Mouse (Mus musculus): ENCODE measurements at regions not wholly inside any gene's neighbourhood (a gene's known extent, or its start where the extent isn't known, plus 50 kb on each side); places are given as distances from the start of the nearest gene placed in this dataset.
"Not testable (repeated sequence)": the region's sequence is repeated elsewhere in the genome, so short reads cannot be mapped to it uniquely, and the experiment has no call there.

GRCm38 (mm10) chr10:23733679-23734078, 53.4 kb downstream of the Rps12 start:
- H3K36me3 ChIP-seq (ENCODE audit: control insufficient read depth, insufficient read depth, low read length), result no peaks in the 10 kb centered on the region
- no peaks in the 10 kb centered on the region for H3K4me1 ChIP-seq (ENCODE audit: control insufficient read depth, insufficient read depth, low read length)
- TF ChIP-seq CTCF (IDR thresholded peaks at IDR 0.05; ENCODE audit: control insufficient read depth, insufficient read depth, insufficient replicate concordance, low read depth, low read length) (no peak), POLR2A (IDR thresholded peaks at IDR 0.05; ENCODE audit: control insufficient read depth, low read depth, low read length) (no peak)
- no peaks in the 10 kb centered on the region for H3K27me3 ChIP-seq (ENCODE audit: control insufficient read depth, insufficient read depth, low read length)
- H3K27ac ChIP-seq (ENCODE audit: control insufficient read depth, insufficient read depth, low read depth, low read length), result no peak overlapping the region
- no peak overlapping the region for H3K4me3 ChIP-seq (ENCODE audit: control insufficient read depth, low read depth, low read length)

- not testable (repeated sequence) for H3K27me3 ChIP-seq (ENCODE audit: control insufficient read depth, insufficient read depth, low read length); H3K27ac ChIP-seq (ENCODE audit: control insufficient read depth, insufficient read depth, low read depth, low read length); H3K4me3 ChIP-seq (ENCODE audit: control insufficient read depth, low read depth, low read length); H3K4me1 ChIP-seq (ENCODE audit: control insufficient read depth, insufficient read depth, low read length); H3K36me3 ChIP-seq (ENCODE audit: control insufficient read depth, insufficient read depth, low read length)
Observed at GRCm38 (mm10) chr10:23725960-23726714, 60.9 kb downstream of the Rps12 start.

DNA sequence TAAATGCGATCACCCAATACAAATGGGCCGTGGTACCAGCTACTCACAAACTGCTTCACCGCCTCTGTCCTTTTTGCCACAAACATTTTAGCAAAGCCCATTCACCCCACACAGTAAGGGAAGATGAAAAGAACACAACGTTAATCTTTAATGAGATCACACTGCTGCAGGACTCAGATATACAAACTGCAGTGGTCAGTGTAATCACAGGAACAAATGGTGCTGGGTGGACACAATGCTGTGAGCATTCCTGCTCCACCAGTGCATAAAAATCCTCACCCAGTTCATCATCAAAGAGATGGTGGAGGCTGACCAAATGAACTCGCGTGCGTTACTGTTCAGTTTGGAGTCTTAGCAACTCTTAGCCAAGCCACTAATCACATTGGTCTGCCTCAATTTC, 69.0 kb downstream of the Rps12 start:
- no peaks in the 10 kb centered on the region for H3K36me3 ChIP-seq (ENCODE audit: control insufficient read depth, insufficient read depth, low read length)
- H3K27ac ChIP-seq (ENCODE audit: control insufficient read depth, insufficient read depth, low read depth, low read length), result no peak overlapping the region
- no peaks in the 10 kb centered on the region for H3K4me1 ChIP-seq (ENCODE audit: control insufficient read depth, insufficient read depth, low read length)
- no peaks in the 10 kb centered on the region for H3K27me3 ChIP-seq (ENCODE audit: control insufficient read depth, insufficient read depth, low read length)
- no peak overlapping the region for H3K4me3 ChIP-seq (ENCODE audit: control insufficient read depth, low read depth, low read length)
- TF ChIP-seq POLR2A (IDR thresholded peaks at IDR 0.05; ENCODE audit: control insufficient read depth, low read depth, low read length), result no peak

GRCm38 (mm10) chr10:23715511-23715910, 71.6 kb downstream of the Rps12 start:
- Histone ChIP-seq H3K27ac (ENCODE audit: control insufficient read depth, insufficient read depth, low read depth, low read length) (no peak overlapping the region), H3K36me3 (ENCODE audit: control insufficient read depth, insufficient read depth, low read length) (no peaks in the 10 kb centered on the region), H3K4me1 (ENCODE audit: control insufficient read depth, insufficient read depth, low read length) (no peaks in the 10 kb centered on the region), H3K4me3 (ENCODE audit: control insufficient read depth, low read depth, low read length) (no peak overlapping the region), H3K27me3 (ENCODE audit: control insufficient read depth, insufficient read depth, low read length) (no peaks in the 10 kb centered on the region)
- TF ChIP-seq POLR2A (IDR thresholded peaks at IDR 0.05; ENCODE audit: control insufficient read depth, low read depth, low read length) (no peak), CTCF (IDR thresholded peaks at IDR 0.05; ENCODE audit: control insufficient read depth, insufficient read depth, insufficient replicate concordance, low read depth, low read length) (no peak)

- Histone ChIP-seq H3K36me3 (ENCODE audit: control insufficient read depth, insufficient read depth, low read length) (no peaks in the 10 kb centered on the region), H3K4me3 (ENCODE audit: control insufficient read depth, low read depth, low read length) (no peak overlapping the region), H3K27me3 (ENCODE audit: control insufficient read depth, insufficient read depth, low read length) (no peaks in the 10 kb centered on the region), H3K4me1 (ENCODE audit: control insufficient read depth, insufficient read depth, low read length) (no peaks in the 10 kb centered on the region), H3K27ac (ENCODE audit: control insufficient read depth, insufficient read depth, low read depth, low read length) (no peak overlapping the region)
- TF ChIP-seq POLR2A (IDR thresholded peaks at IDR 0.05; ENCODE audit: control insufficient read depth, low read depth, low read length), result no peak
- TF ChIP-seq CTCF (IDR thresholded peaks at IDR 0.05; ENCODE audit: control insufficient read depth, insufficient read depth, insufficient replicate concordance, low read depth, low read length), result peak; percentile 38; the same call in 1 of the 2 replicates
Observed at GRCm38 (mm10) chr10:23715101-23715500, 72.0 kb downstream of the Rps12 start.

GRCm38 (mm10) chr10:23712691-23713378, 74.2 kb downstream of the Rps12 start:
- H3K4me3 ChIP-seq (ENCODE audit: control insufficient read depth, low read depth, low read length), result no peak overlapping the region
- TF ChIP-seq POLR2A (IDR thresholded peaks at IDR 0.05; ENCODE audit: control insufficient read depth, low read depth, low read length) (no peak), CTCF (IDR thresholded peaks at IDR 0.05; ENCODE audit: control insufficient read depth, insufficient read depth, insufficient replicate concordance, low read depth, low read length) (no peak)
- H3K4me1 ChIP-seq (ENCODE audit: control insufficient read depth, insufficient read depth, low read length), result no peaks in the 10 kb centered on the region
- no peaks in the 10 kb centered on the region for H3K27me3 ChIP-seq (ENCODE audit: control insufficient read depth, insufficient read depth, low read length)
- no peak overlapping the region for H3K27ac ChIP-seq (ENCODE audit: control insufficient read depth, insufficient read depth, low read depth, low read length)
- no peaks in the 10 kb centered on the region for H3K36me3 ChIP-seq (ENCODE audit: control insufficient read depth, insufficient read depth, low read length)

GRCm38 (mm10) chr10:23711416-23712171, 75.5 kb downstream of the Rps12 start:
- H3K27ac ChIP-seq (ENCODE audit: control insufficient read depth, insufficient read depth, low read depth, low read length), result no peak overlapping the region
- no peaks in the 10 kb centered on the region for H3K27me3 ChIP-seq (ENCODE audit: control insufficient read depth, insufficient read depth, low read length)
- TF ChIP-seq POLR2A (IDR thresholded peaks at IDR 0.05; ENCODE audit: control insufficient read depth, low read depth, low read length), result no peak
- TF ChIP-seq CTCF (IDR thresholded peaks at IDR 0.05; ENCODE audit: control insufficient read depth, insufficient read depth, insufficient replicate concordance, low read depth, low read length), result no peak
- no peaks in the 10 kb centered on the region for H3K36me3 ChIP-seq (ENCODE audit: control insufficient read depth, insufficient read depth, low read length)
- no peak overlapping the region for H3K4me3 ChIP-seq (ENCODE audit: control insufficient read depth, low read depth, low read length)
- no peaks in the 10 kb centered on the region for H3K4me1 ChIP-seq (ENCODE audit: control insufficient read depth, insufficient read depth, low read length)

Data from testis, adult 2 months (tissue).